Mouse (Mus musculus) MEL (cell line): ENCODE data around the gene Ddx55. TPM values are rescaled to one million over a fixed set of nuclear protein-coding genes. Genes with fewer than 3 reads are reported as not detected.
A peak's percentile ranks its signal among the peaks of the same experiment; 100 is the strongest.

Experiments used
- DNase-seq: peaks from one replicate; pipeline ENCODE4 v3.0.0; 2011; ENCODE audit warnings: low read depth, low spot score
- H3K27ac ChIP-seq: 2 replicates; pipeline ENCODE4 v1.5.1; 2012; ENCODE audit warnings: low read depth, mild to moderate bottlenecking, control low read depth, low read length, moderate library complexity; ENCODE audit not compliant: control insufficient read depth
- H3K27me3 ChIP-seq, 2 experiments: fragments of 150-350 bp in 1 of 2; sonication (generic) in 1 of 2; 2 replicates each; pipeline ENCODE4 v1.6.1; 2012; ENCODE audit warnings: low read length in 2 of 2, mild to moderate bottlenecking in 2 of 2, improper control_type of control experiment in 1 of 2, moderate library complexity in 1 of 2; ENCODE audit not compliant: insufficient read depth in 2 of 2, control insufficient read depth in 1 of 2
- H3K36me3 ChIP-seq, 2 experiments: 2 replicates each; pipeline ENCODE4 v1.6.1; 2012 to 2014; ENCODE audit warnings: low read length in 2 of 2, improper control_type of control experiment in 1 of 2, inconsistent platforms in 1 of 2, mild to moderate bottlenecking in 1 of 2; ENCODE audit not compliant: insufficient read depth in 2 of 2, control insufficient read depth in 1 of 2
- H3K4me1 ChIP-seq, 2 experiments: fragments of 150-350 bp in 1 of 2; sonication (generic) in 1 of 2; 2 replicates each; pipeline ENCODE4 v1.6.1; 2012; ENCODE audit warnings: low read length in 2 of 2, improper control_type of control experiment in 1 of 2, mild to moderate bottlenecking in 1 of 2; ENCODE audit not compliant: insufficient read depth in 2 of 2, control insufficient read depth in 1 of 2
- H3K4me3 ChIP-seq, 2 experiments: fragments of 150-350 bp in 1 of 2; sonication (generic) in 1 of 2; 2 replicates each; pipeline ENCODE4 v1.5.1; 2012; ENCODE audit warnings: low read depth in 2 of 2, low read length in 2 of 2, mild to moderate bottlenecking in 2 of 2, moderate library complexity in 2 of 2, control low read depth in 1 of 2, improper control_type of control experiment in 1 of 2; ENCODE audit not compliant: control insufficient read depth in 1 of 2, insufficient read depth in 1 of 2
- H3K79me2 ChIP-seq: 2 replicates; pipeline ENCODE4 v1.6.1; 2012; ENCODE audit warnings: mild to moderate bottlenecking, low read length, moderate library complexity; ENCODE audit not compliant: control insufficient read depth, poor library complexity, insufficient read depth
- H3K9ac ChIP-seq: 2 replicates; pipeline ENCODE4 v1.6.1; 2012; ENCODE audit warnings: low read depth, mild to moderate bottlenecking, control low read depth, low read length, moderate library complexity; ENCODE audit not compliant: control insufficient read depth, poor library complexity, severe bottlenecking
- H3K9me3 ChIP-seq: fragments of 150-350 bp; sonication (generic); replicated peaks from 2 replicates; pipeline ENCODE4 v1.6.1; 2012; ENCODE audit warnings: mild to moderate bottlenecking, low read length, improper control_type of control experiment, moderate library complexity; ENCODE audit not compliant: insufficient read depth
- BHLHE40 ChIP-seq: IDR thresholded peaks from 2 replicates; pipeline ENCODE4 v1.6.1; 2012; ENCODE audit warnings: low read depth, mild to moderate bottlenecking, inconsistent platforms, low read length, improper control_type of control experiment, borderline replicate concordance
- CHD1 ChIP-seq: IDR thresholded peaks from 2 replicates; pipeline ENCODE4 v1.6.1; 2012; ENCODE audit warnings: low read depth, mild to moderate bottlenecking, inconsistent platforms, low read length, improper control_type of control experiment
- CHD2 ChIP-seq: IDR thresholded peaks from 2 replicates; pipeline ENCODE4 v1.6.1; 2011; ENCODE audit warnings: low read length, improper control_type of control experiment
- CTCF ChIP-seq, 3 experiments: IDR thresholded peaks in 2 of 3; conservative IDR thresholded peaks in 1 of 3; 2 replicates each; pipeline ENCODE4 v1.5.1; 2011 to 2012; ENCODE audit warnings: low read length in 3 of 3, low read depth in 2 of 3, mild to moderate bottlenecking in 2 of 3, improper control_type of control experiment in 1 of 3, inconsistent platforms in 1 of 3, mixed read lengths in 1 of 3, moderate library complexity in 1 of 3; ENCODE audit not compliant: control insufficient read depth in 1 of 3, insufficient read depth in 1 of 3, poor library complexity in 1 of 3, severe bottlenecking in 1 of 3
- E2F4 ChIP-seq: IDR thresholded peaks from 2 replicates; pipeline ENCODE4 v1.6.1; 2011; ENCODE audit warnings: low read depth, low read length, improper control_type of control experiment, borderline replicate concordance
- ELF1 ChIP-seq: IDR thresholded peaks from 2 replicates; pipeline ENCODE4 v1.6.1; 2014; ENCODE audit warnings: low read depth, mild to moderate bottlenecking, inconsistent platforms, low read length, improper control_type of control experiment, moderate library complexity
- EP300 ChIP-seq, 2 experiments: IDR thresholded peaks; 2 replicates each; pipeline ENCODE4 v1.6.1; 2011; ENCODE audit warnings: improper control_type of control experiment in 2 of 2, low read length in 2 of 2, low read depth in 1 of 2, mild to moderate bottlenecking in 1 of 2
- ETS1 ChIP-seq: IDR thresholded peaks from 2 replicates; pipeline ENCODE4 v1.6.1; 2012; ENCODE audit warnings: low read depth, mild to moderate bottlenecking, inconsistent platforms, low read length, improper control_type of control experiment, moderate library complexity
- GABPA ChIP-seq: IDR thresholded peaks from 2 replicates; pipeline ENCODE4 v1.6.1; 2012; ENCODE audit warnings: low read depth, mild to moderate bottlenecking, inconsistent platforms, low read length, improper control_type of control experiment, moderate library complexity
- GATA1 ChIP-seq: IDR thresholded peaks from 2 replicates; pipeline ENCODE4 v1.6.1; 2011; ENCODE audit warnings: low read depth, low read length, improper control_type of control experiment
- HCFC1 ChIP-seq: IDR thresholded peaks from 2 replicates; pipeline ENCODE4 v1.6.1; 2012; ENCODE audit warnings: low read depth, mild to moderate bottlenecking, inconsistent platforms, low read length, improper control_type of control experiment, moderate library complexity
- KAT2A ChIP-seq: conservative IDR thresholded peaks from 2 replicates; pipeline ENCODE4 v1.6.1; 2012; ENCODE audit warnings: low read depth, low read length, improper control_type of control experiment, inconsistent platforms
- MAFK ChIP-seq: IDR thresholded peaks from 2 replicates; pipeline ENCODE4 v1.6.1; 2011; ENCODE audit warnings: low read depth, mild to moderate bottlenecking, low read length, improper control_type of control experiment, borderline replicate concordance
- MAX ChIP-seq: IDR thresholded peaks from 2 replicates; pipeline ENCODE4 v1.6.1; 2011; ENCODE audit warnings: low read length, improper control_type of control experiment
- MAZ ChIP-seq: IDR thresholded peaks from 2 replicates; pipeline ENCODE4 v1.6.1; 2012; ENCODE audit warnings: low read depth, mild to moderate bottlenecking, inconsistent platforms, low read length, improper control_type of control experiment
- MEF2A ChIP-seq: IDR thresholded peaks from 2 replicates; pipeline ENCODE4 v1.6.1; 2014; ENCODE audit warnings: low read depth, mild to moderate bottlenecking, inconsistent platforms, low read length, improper control_type of control experiment; ENCODE audit not compliant: poor library complexity, insufficient replicate concordance, severe bottlenecking; ENCODE audit errors: extremely low read depth
- MXI1 ChIP-seq: IDR thresholded peaks from 2 replicates; pipeline ENCODE4 v1.6.1; 2011; ENCODE audit warnings: mild to moderate bottlenecking, low read depth, low read length, improper control_type of control experiment
- MYB ChIP-seq: IDR thresholded peaks from 2 replicates; pipeline ENCODE4 v1.6.1; 2011; ENCODE audit warnings: mild to moderate bottlenecking, low read depth, low read length, improper control_type of control experiment
- MYC ChIP-seq: IDR thresholded peaks from 2 replicates; pipeline ENCODE4 v1.6.1; 2011; ENCODE audit warnings: low read depth, mild to moderate bottlenecking, low read length, improper control_type of control experiment, moderate library complexity
- NELFE ChIP-seq: IDR thresholded peaks from 2 replicates; pipeline ENCODE4 v1.6.1; 2011; ENCODE audit warnings: low read depth, low read length, improper control_type of control experiment
- NRF1 ChIP-seq: IDR thresholded peaks from 2 replicates; pipeline ENCODE4 v1.6.1; 2014; ENCODE audit warnings: low read depth, mild to moderate bottlenecking, inconsistent platforms, low read length, improper control_type of control experiment, moderate library complexity; ENCODE audit not compliant: poor library complexity, insufficient read depth, severe bottlenecking
- POLR2A ChIP-seq, 2 experiments: IDR thresholded peaks; 2 replicates each; pipeline ENCODE4 v1.6.1; 2011 to 2012; ENCODE audit warnings: low read length in 2 of 2, mild to moderate bottlenecking in 2 of 2, control low read depth in 1 of 2, improper control_type of control experiment in 1 of 2, low read depth in 1 of 2, moderate library complexity in 1 of 2; ENCODE audit not compliant: control insufficient read depth in 1 of 2, insufficient read depth in 1 of 2, poor library complexity in 1 of 2
- POLR2AphosphoS2 ChIP-seq: IDR thresholded peaks from 2 replicates; pipeline ENCODE4 v1.6.1; 2011; ENCODE audit warnings: low read length, improper control_type of control experiment
- RAD21 ChIP-seq: IDR thresholded peaks from 2 replicates; pipeline ENCODE4 v1.6.1; 2011; ENCODE audit warnings: mild to moderate bottlenecking, low read depth, low read length, improper control_type of control experiment
- RCOR1 ChIP-seq: IDR thresholded peaks from 2 replicates; pipeline ENCODE4 v1.6.1; 2012; ENCODE audit warnings: low read depth, mild to moderate bottlenecking, inconsistent platforms, low read length, improper control_type of control experiment
- SIN3A ChIP-seq: IDR thresholded peaks from 2 replicates; pipeline ENCODE4 v1.6.1; 2012; ENCODE audit warnings: low read length, improper control_type of control experiment, inconsistent platforms
- SMC3 ChIP-seq: IDR thresholded peaks from 2 replicates; pipeline ENCODE4 v1.6.1; 2011; ENCODE audit warnings: low read depth, low read length, improper control_type of control experiment
- TBP ChIP-seq: IDR thresholded peaks from 2 replicates; pipeline ENCODE4 v1.8.0; 2011; ENCODE audit warnings: low read depth, low read length, improper control_type of control experiment
- TCF12 ChIP-seq: IDR thresholded peaks from 2 replicates; pipeline ENCODE4 v1.6.1; 2014; ENCODE audit warnings: low read depth, mild to moderate bottlenecking, inconsistent platforms, low read length, improper control_type of control experiment, moderate library complexity
- UBTF ChIP-seq: IDR thresholded peaks from 2 replicates; pipeline ENCODE4 v1.6.1; 2012; ENCODE audit warnings: low read depth, mild to moderate bottlenecking, inconsistent platforms, low read length, improper control_type of control experiment, moderate library complexity, borderline replicate concordance; ENCODE audit not compliant: insufficient read depth
- USF1 ChIP-seq: IDR thresholded peaks from 2 replicates; pipeline ENCODE4 v1.6.1; 2014; ENCODE audit warnings: low read depth, mild to moderate bottlenecking, inconsistent platforms, low read length, improper control_type of control experiment, moderate library complexity
- USF2 ChIP-seq, 2 experiments: IDR thresholded peaks; 2 replicates each; pipeline ENCODE4 v1.6.1; 2011 to 2012; ENCODE audit warnings: improper control_type of control experiment in 2 of 2, low read length in 2 of 2, borderline replicate concordance in 1 of 2, inconsistent platforms in 1 of 2, low read depth in 1 of 2, mild to moderate bottlenecking in 1 of 2; ENCODE audit not compliant: insufficient read depth in 1 of 2
- ZC3H11A ChIP-seq: IDR thresholded peaks from 2 replicates; pipeline ENCODE4 v1.6.1; 2012; ENCODE audit warnings: low read depth, mild to moderate bottlenecking, inconsistent platforms, low read length, improper control_type of control experiment
- ZKSCAN1 ChIP-seq: IDR thresholded peaks from 2 replicates; pipeline ENCODE4 v1.6.1; 2012; ENCODE audit warnings: low read depth, mild to moderate bottlenecking, inconsistent platforms, low read length, improper control_type of control experiment, moderate library complexity
- ZMIZ1 ChIP-seq: IDR thresholded peaks from 2 replicates; pipeline ENCODE4 v1.6.1; 2012; ENCODE audit warnings: low read depth, mild to moderate bottlenecking, inconsistent platforms, low read length, improper control_type of control experiment, moderate library complexity
- ZNF384 ChIP-seq: IDR thresholded peaks from 2 replicates; pipeline ENCODE4 v1.6.1; 2012; ENCODE audit warnings: low read depth, mild to moderate bottlenecking, inconsistent platforms, low read length, improper control_type of control experiment
- polyA plus RNA-seq, 2 experiments: library from polyadenylated mRNA; stranded (reverse) in 1 of 2; unstranded in 1 of 2; fragments of >175 nt in 1 of 2; fragments of >200 nt in 1 of 2; gene quantifications; 2 replicates each; pipeline versions ENCODE4 v1.2.1 to v1.2.4; 2012; ENCODE audit warnings: low replicate concordance in 2 of 2, low read depth in 1 of 2; ENCODE audit not compliant: insufficient read length in 2 of 2, insufficient read depth in 1 of 2, missing spikeins in 1 of 2
- total RNA-seq: library from RNA; depleted of rRNA; stranded (reverse); fragments of 300-350 nt; gene quantifications from 2 replicates; pipeline ENCODE4 v1.2.3, GENCODE M21; 2012

The Ddx55 gene
- total and polyA plus RNA-seq, 3 experiments: 33.8 to 43.2 TPM; not detected in 1

GRCm38 (mm10) chr5:124540383-124540786 is 12.3 kb upstream of the Ddx55 start, which contains the start of gene Tmed2:
TSS of gene Tmed2 (plus strand) at chr5:124540695.
- Histone ChIP-seq H3K9me3 (no peaks in the 10 kb centered on the region), H3K27ac (peak within 1 kb of the TSS; percentile 50), H3K27me3 (no peaks in the 10 kb centered on the region), H3K36me3 (peaks cover 12 to 15% of the 10 kb centered on the region in 2 experiments), H3K9ac (peak within 1 kb of the TSS; percentile 91), H3K4me3 (peak within 1 kb of the TSS; percentile 87 to 91), H3K79me2 (peaks cover 35% of the 10 kb centered on the region), H3K4me1 (peaks cover 5 to 11% of the 10 kb centered on the region in 2 experiments)
- DNase-seq: peak; percentile 98
- TF ChIP-seq USF2 (IDR thresholded peaks at IDR 0.05; ENCODE audit: borderline replicate concordance in 1 of 2, insufficient read depth in 1 of 2, low read depth in 1 of 2, low read length in 2 of 2) (peak; percentile 13 to 78; a peak in 2 of 4 replicates), HCFC1 (peak; percentile 95), POLR2AphosphoS2 (no peak), E2F4 (no peak), GABPA (peak; percentile 35; the same call in 1 of the 2 replicates), RAD21 (no peak; the same call in 1 of the 2 replicates), MAX (peak; percentile 97), TCF12 (0 out of 2 replicates have a peak, but pooled peaks have one; percentile 52), CHD1 (no peak), NRF1 (peak; percentile 41; the same call in 1 of the 2 replicates), ZC3H11A (peak; percentile 32; the same call in 1 of the 2 replicates), GATA1 (no peak), MYB (peak; percentile 63), KAT2A (peak; percentile 82; the same call in 1 of the 2 replicates), RCOR1 (0 out of 2 replicates have a peak, but pooled peaks have one; percentile 14), CTCF (IDR thresholded peaks at IDR 0.05 in 2 of 3, conservative IDR thresholded peaks at IDR 0.05 in 1 of 3; ENCODE audit: control insufficient read depth in 1 of 3, insufficient read depth in 1 of 3, low read depth in 2 of 3, low read length in 3 of 3, poor library complexity in 1 of 3, severe bottlenecking in 1 of 3) (peak in 2 of 3 experiments; percentile 29 to 34; a peak in 3 of 6 replicates), MXI1 (peak; percentile 86), ELF1 (peak; percentile 95), MYC (peak; percentile 94), ZKSCAN1 (no peak), POLR2A (IDR thresholded peaks at IDR 0.05; ENCODE audit: control insufficient read depth in 1 of 2, insufficient read depth in 1 of 2, low read depth in 1 of 2, low read length in 2 of 2, poor library complexity in 1 of 2) (no peak; a peak in 1 of 4 replicates), MEF2A (no peak), SMC3 (peak; percentile 19; the same call in 1 of the 2 replicates), ETS1 (peak; percentile 48; the same call in 1 of the 2 replicates), TBP (peak; percentile 87), MAFK (0 out of 2 replicates have a peak, but pooled peaks have one; percentile 29), ZMIZ1 (no peak), BHLHE40 (peak; percentile 62; the same call in 1 of the 2 replicates), UBTF (no peak), ZNF384 (peak; percentile 46; the same call in 1 of the 2 replicates), MAZ (peak; percentile 91), SIN3A (peak; percentile 97), EP300 (IDR thresholded peaks at IDR 0.05; ENCODE audit: low read depth in 1 of 2, low read length in 2 of 2) (peak in 1 of 2 experiments; percentile 50; a peak in 1 of 4 replicates), NELFE (no peak), USF1 (peak; percentile 97), CHD2 (no peak)
